Mouse (Mus musculus): ENCODE measurements around the gene Fam117b.

Gene Fam117b

DNA sequence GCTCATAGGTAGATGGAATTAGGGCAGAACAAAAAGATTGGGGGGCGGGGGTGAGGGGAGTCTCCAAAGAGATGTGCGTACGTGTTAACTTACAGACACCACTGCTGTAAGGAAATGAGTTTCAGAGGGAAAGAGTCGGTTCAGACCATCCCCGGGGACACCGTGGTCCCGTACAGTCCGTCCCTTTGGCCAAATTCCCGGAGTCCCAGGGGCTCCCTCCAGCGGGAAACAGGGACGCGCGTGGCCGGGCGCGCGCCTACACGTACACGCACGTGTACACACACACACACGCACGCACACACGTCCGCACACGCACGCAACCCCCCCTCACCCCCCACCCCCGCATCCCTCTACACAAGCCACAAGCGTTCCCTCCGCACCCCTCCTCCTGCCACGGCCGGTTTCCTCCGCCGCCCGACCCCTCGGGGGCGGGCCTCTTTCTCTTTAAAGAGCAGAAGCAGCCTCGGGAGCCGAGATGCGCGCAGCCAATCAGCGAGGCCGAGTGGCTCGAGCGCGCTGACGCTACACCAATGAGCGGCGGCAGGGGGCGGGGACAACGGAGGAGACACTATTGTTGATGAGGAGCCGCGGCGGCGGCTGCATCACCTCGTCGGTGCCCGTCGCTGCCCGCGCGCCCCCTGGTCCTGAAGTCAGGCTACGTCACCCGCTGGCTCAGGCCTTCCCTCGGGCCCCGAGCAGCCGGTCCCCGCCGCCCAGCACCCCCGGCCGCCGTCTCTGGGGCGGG lies at the start of gene Fam117b:
TSS of gene Fam117b (plus strand) at position 594 of the 745 bp plus-strand sequence.
- DNase-seq (ENCODE audit: low spot score in 2 of 2): peak; percentile 96 to 97

DNA sequence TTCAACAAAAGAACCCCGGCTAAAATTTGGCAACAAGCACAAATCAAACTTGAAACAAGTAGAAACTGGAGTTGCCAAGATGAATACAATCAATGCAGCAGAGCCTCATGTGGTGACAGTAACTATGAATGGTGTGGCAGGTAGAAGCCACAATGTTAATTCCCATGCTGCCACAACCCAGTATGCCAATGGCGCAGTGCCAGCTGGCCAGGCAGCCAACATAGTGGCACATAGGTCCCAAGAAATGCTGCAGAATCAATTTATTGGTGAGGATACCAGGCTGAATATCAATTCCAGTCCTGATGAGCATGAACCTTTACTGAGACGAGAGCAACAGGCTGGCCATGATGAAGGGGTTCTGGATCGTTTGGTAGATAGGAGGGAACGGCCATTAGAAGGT lies 44.8 kb upstream of the Fam117b start:
- DNase-seq (ENCODE audit: low spot score in 2 of 2): no peak

DNA sequence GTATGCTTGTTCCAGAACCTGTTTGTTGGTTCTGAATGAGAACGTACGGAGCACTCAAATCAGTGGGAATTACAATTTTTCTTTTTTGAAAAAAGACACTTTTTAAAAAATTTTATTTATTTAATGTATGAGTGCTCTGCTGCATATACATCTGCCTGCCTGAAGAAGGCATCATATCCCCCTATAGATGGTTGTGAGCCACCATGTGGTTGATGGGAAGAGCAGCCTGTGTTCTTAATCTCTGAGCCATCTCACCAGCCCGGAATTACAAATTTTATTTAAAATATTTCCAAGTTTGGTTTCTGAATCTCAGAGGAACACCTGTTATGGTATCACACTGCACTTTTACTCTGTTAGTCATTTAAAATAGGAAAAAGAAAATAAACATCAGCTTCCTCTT lies 38.8 kb upstream of the Fam117b start:
- DNase-seq (ENCODE audit: low spot score in 2 of 2): no peak

DNA sequence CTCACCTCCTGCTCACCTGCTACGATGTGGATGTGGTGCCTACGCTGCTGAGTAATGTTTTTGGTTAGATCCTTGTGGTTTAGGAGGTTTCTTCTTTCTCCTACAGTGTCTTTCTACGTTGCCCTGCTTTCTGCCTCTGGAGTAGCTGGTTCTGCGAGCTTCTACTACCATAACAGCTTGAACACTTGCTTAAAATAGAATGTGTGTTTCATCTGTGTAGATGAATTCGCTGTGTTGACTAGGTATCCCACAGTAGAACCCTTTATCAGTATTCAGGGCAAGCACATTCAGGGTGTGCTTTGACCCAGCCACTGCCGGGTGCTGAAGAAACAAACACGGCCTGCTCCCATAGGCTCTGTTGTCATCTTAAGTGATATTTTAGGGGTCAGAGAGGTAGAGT lies 34.7 kb upstream of the Fam117b start:
- no peak for DNase-seq (ENCODE audit: low spot score in 2 of 2)

DNA sequence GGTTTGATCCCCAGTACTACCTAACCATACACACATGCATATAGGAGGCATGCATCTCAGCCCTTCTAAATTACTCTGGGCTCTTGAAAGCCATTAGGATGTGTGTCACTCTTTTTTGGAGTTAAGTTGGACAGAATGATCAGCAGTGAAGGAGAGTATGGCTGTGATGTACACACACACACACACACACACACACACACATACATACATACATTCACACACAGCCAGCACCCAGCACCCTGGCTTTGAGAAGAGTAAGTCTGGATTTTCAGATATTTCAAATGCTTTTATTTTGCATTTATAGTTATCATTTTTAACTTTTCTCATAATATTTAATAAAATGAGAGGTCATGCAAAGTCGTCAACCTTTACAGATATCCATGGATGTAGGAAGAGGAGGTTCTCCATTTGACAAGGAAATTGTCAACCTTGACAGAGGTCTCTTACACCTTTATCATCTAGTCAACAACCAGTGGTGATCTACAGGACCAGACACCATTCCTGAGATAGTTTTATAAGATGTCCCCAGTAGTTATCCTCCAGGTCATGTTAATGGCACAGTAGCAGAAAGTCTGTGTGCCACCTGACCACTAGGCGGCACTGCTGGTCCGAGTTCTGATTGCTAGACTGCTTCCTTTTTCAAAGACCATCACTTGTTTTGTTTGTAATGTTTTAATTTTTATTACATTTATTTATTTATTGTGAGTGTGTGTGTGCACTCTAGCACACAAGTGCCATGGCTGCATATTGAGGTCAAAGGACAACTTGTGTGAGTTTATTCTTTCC lies 29.3 kb upstream of the Fam117b start:
- peak; percentile 47 to 73 for DNase-seq (ENCODE audit: low spot score in 2 of 2)

DNA sequence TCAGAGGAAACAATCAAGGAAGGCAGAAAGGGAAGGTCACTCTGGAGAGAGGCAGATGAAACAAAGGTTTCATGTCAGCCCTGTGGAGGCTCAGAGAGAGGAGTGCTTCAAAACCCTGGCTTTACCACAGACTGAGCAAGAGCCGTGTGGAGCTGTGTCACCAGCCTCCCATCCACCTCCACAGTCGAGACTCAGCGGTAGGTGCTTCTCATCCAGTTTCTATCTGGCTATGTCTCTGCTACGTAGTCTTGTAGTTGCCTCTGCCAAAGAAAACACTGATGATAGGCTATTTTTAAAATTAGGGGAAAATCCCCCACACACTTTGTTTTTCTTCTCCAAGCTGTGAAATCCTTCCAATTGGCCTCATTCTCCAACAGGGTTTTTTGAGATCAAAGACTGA lies 25.9 kb upstream of the Fam117b start:
- DNase-seq (ENCODE audit: low spot score in 2 of 2): no peak

DNA sequence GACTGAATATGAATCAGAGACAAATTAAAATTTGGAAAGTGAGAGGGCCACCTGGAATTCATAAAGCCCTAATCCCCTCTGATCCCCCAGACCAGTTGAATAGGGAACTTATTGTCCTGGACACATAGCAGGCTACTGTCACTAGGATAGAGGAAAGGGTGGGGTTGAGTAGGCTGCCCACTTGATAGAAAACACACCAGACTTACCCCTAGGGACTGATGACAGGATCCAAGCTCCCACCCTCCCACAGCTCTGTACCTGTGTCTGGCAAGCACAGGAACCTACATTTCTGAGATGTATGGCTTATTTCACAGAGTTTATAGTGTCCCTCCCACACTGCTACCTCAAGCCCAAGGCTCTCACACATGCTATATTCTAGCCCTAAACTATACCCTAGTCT lies 24.8 kb upstream of the Fam117b start:
- no peak for DNase-seq (ENCODE audit: low spot score in 2 of 2)

DNA sequence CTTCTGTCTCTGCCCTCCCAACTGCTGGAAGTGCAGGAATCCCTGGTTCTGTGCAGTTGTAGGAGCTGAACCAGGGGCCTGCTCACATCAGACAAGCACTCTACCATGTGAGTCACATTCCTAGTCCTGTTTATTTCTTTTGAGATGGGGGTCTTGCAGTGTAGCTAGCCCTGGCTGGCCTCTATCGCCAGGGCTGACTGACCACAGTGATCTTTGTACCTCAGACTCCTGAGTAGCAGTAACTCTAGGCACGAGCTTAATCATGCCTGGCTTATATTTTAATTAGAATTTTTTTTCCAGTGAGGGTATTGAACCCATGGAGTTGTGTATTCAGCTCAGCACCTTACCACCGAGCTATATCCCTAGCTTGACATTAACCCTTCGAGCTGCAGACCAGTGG lies 21.6 kb upstream of the Fam117b start:
- no peak for DNase-seq (ENCODE audit: low spot score in 2 of 2)

DNA sequence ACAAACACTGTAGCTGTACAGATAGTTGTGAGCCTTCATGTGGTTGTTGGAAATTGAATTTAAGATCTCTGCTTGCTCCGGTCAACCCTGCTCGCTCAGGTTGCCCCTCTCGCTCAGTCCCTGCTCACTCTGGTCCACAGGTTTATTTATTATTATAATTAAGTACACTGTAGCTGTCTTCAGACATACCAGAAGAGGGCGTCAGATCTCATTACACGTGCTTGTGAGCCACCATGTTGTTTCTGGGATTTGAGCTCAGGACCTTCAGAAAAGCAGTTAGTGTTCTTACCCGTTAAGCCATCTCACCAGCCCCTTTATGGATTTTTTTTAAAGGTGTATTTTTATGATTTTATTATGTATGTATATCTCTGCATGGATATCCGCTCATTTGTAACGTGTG lies 20.0 kb upstream of the Fam117b start:
- no peak for DNase-seq (ENCODE audit: low spot score in 2 of 2)

DNA sequence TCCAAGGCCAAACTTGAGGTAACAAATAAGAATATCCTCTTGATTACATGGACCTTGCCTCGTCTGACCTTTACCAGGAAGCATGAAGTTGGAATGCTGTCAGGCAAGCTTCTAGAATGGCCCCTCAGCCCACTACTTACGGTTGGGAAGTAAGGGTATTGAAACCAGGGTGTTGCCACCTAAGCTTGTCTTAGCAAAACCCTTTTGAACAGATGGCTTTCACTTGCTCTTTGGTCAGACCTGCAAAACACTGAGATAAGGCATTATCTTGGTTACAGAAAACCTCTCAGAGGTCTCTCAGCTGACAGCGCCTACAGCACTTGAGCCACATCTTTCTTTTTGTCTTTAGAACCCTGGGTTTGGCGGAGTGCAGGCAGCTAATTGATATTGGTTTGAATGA lies 18.8 kb upstream of the Fam117b start:
- DNase-seq (ENCODE audit: low spot score in 2 of 2): no peak

DNA sequence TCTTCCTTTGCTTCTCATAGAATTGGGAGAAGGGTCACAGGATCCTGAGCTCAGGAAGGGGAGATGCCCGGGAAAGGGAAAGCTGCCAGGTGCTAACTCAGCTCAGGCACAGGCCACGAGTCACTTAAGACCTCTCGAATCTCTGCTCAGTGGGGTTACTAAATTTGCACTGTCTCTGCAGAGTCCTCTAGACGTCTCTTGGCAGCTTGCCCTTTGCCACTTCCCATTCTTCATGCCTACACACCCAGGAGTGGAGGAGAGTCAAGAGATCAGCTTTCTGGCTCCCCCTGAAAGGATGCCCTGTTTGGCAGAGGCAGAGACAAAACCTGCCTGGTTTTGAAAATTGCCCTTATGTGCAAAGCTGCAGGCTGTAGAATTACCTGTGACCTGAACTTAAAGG lies 17.4 kb upstream of the Fam117b start:
- DNase-seq (ENCODE audit: low spot score in 2 of 2): peak in 1 of 2 experiments; percentile 5

DNA sequence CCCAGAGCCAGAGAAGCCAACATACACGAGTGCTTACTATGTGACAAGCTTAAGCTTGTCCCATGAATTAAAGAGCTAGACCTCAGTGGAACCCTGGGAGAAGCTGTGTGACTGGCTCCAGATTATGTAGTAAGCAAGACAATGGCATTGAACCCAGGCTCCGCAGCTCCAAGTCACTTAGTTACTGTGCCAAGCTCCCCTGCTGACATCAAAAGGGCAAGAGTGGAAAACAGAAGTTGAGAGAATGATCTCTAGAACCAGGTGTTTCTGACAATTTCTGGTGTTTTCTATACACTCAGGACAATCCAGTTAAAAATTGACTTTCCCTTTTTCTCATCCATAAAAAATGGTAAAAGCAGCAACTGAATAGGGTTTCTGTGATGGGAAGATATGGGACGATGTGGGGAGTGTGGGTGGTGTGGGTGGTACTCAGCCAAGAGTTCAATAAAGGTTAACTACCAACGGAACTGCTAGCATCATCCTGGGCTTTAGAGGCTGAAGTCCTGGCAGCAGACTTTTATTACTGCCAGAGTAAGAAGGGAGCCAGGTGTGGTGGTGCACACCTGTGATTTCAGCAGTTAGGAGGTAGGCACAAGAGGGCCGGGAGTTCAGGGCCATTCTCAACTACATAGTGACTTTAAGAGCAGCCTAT lies 15.5 kb upstream of the Fam117b start:
- no peak for DNase-seq (ENCODE audit: low spot score in 2 of 2)

DNA sequence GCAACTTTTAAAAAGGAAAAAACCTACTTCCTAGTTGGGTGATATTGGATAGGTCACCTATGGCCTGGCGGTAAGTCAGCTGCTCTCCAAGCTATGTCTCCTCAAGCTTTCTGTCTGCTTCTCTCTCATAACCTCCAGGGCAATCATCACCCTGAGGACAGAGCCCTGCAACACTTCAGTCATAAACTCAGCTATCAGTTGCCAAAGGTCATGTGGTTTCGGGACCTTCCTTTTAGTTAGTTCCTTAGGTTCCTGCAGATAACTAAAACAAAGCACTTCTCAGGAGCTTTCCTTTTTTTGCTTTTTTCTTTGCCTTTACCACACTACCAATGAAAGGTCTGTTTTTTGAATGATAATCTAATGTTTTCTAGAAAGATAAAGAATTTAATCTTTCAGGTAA lies 13.1 kb upstream of the Fam117b start:
- no peak for DNase-seq (ENCODE audit: low spot score in 2 of 2)

DNA sequence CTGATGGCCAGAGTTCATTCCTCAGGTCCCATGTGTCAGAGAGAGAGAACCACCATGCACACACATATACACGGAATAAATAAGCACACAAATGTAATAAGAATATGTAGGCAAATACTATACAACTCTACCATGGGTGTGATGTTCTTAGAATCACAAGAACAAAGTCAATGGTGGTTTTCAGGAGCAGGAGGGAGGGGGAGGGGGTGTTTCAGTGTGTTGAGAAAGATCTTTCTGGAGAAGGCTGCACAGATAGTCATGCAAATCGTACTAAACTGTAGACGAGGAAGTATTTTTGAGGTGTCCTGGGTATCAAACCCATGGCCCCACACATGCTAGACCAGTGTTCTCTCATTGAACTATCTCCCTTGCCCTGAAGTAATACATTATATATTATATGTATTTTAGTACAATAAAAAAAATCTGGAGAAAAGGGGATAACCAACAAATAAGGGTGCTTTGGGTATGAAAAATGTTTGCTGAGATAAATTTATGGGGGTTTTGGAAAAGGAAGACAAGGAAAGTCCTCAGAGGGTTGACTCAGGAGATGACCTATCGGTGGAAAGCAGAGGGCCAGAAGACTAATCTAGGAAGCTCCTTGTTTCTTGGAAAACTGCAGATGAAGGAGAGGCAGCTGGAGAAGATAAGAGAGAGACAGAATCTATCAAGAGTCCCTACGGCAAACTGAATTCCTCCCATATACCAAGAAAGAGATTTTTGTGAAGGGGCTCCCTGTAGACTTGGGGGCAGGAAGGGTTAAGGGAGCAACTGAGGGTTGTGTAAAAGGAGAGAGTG lies 11.5 kb upstream of the Fam117b start:
- no peak for DNase-seq (ENCODE audit: low spot score in 2 of 2)

DNA sequence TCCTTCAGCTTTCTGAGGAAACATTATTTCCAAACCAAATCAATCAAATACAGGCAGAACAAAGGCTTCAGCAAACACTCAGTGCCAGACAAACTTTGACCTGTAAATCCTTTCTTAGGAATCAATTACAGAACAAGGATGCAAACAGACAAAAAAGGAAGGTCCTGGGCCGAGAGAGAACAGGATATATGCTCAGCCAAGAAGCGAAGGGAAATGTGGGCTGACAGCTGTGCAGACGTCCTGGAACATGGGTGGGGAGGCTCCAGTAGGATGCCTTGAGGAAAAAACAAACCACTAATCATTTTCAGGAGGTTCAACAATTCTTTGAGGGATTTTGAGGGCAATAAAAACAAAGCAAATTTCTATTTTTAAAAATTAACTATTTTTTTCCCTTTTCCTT lies 10.2 kb upstream of the Fam117b start:
- no peak for DNase-seq (ENCODE audit: low spot score in 2 of 2)

DNA sequence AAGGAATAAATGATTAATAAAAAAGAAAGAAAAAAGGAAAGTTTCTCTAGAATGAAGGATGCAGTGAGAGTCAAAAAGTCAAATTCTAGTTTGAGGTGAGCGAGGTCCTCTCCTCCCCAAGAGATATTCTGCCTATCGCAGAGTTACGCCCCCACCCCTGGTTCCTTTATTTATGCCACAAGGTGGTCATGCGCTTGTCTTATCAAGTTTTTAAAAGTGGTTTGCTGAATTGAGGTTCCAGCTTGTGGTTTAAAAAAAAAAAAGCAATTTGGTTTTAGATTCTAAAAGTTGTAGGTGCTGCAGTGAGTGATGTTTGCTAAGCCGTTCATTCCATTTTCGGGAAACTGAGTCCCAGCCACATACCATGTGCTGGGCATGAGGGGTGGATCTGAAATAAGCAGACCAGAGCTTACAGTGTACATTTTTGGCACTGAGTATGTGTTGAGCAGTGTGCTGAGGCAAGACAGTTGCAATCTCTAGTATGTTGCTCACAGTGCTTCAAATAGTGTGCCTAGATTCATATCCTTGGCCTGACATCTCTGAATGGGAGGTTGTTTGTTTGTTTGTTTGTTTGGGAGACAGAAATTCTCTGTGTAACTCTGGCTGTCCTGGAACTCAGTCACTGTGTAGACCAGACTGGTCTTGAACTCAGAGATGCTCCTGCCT lies 8.0 kb upstream of the Fam117b start:
- DNase-seq (ENCODE audit: low spot score in 2 of 2): no peak

DNA sequence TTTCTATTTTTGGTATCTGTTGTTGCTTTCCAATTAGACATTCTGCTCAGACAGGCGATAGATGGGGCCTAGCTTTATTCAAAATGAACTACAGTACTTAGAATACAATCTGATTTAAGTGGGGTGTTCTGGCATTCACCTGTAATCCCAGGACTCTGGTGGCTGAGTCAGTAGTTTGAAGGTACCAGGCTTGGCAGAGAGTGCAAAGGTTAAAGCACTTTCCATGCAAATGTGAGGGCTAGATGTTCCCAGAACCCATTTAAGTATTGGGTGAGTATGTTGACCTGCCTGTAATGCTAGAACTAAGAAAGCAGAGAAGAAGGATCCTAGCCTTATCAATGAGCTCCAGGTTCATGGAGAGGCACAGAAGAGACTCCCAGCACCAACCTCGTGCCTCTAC lies 6.9 kb upstream of the Fam117b start:
- DNase-seq (ENCODE audit: low spot score in 2 of 2): no peak

DNA sequence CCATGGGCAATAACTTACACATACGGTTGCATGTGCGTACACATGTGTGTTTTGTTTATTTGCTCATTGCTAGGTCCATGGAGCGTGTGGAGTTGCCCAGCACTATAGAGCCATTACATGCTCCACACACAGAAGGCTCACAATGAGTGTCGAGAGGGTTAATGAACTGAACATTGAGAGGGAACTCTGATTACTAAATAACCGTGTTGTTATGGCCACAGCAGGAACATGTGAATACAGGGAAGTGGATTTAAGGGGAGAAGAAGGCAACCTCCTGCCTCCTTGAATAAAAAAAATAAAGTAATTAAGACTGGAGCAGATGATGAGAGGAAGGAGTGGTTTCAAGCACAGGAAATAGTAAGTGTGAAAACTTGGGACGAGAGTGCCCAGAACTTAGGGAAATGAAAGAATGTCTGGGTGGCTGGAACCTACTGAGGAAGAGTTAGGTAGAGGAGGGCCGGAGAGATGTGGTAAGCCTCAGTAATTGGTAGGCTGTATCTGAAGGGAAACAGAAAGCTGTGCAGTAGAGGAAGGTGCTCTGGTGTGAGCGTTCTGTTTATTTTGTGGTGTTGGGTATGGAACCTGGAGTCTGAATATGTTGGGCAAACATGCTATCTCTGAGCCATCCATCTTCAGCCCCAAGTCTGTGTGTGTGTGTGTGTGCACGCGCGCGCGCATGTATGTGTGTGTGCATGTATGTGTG lies 5.8 kb upstream of the Fam117b start:
- no peak for DNase-seq (ENCODE audit: low spot score in 2 of 2)

DNA sequence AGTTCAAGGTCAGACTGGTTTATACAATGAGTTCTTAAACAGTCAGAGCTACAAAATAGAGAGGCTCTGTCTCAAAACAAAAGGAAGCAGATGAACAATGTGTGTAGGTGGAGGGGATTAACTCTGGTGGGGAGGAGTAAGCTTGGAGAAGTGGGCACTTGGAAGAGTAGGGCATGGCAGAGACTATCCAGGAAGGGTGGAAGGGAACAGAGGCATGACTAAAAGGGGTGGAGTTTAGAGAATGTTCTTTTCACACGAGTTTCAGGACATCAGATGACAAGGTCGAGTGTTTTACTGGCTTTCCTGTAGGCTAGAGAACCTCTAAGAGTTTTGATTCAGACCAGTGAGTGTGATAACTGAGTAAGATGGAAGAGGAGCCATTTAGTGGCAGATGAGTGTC lies 5.1 kb upstream of the Fam117b start:
- DNase-seq (ENCODE audit: low spot score in 2 of 2): no peak

DNA sequence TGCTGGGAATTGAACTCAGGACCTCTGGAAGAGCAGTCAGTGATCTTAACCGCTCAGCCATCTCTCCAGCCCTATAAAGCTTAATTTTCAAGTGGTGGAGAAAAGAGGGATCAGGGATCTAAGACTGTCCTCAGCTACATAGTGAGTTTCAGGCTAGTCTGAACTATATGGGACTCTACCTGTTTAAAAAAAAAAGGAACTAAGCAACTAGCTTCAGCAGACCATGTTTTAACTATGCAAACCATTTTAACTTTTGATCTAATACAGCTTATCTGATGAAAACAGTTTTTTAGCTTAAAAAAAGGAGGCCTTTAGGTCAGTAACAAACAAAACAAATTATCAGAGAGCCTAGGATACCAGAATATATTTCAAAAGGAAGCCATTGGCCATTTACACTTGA lies 1.9 kb upstream of the Fam117b start:
- DNase-seq (ENCODE audit: low spot score in 2 of 2): no peak
